Mouse (Mus musculus) kidney, embryonic 14.5 days (tissue): Measurements from ENCODE around the gene Fam78b. TPM values are rescaled to one million over a fixed set of nuclear protein-coding genes. Genes with fewer than 3 reads are reported as not detected.

Source experiments
- ATAC-seq: fragments of 200-750 bp; cut with Nextera tagmentation; 2 replicates; pipeline ENCODE4 v1.8.0; 2017; ENCODE audit warnings: moderate number of reproducible peaks, mild to moderate bottlenecking, moderate TSS enrichment, moderate library complexity; ENCODE audit not compliant: low FRiP score, low TSS enrichment
- H3K27ac ChIP-seq: fragments of 300-500 bp; sonication (generic); 2 replicates; pipeline ENCODE4 v1.5.1; 2014; ENCODE audit warnings: low read depth, mild to moderate bottlenecking, low read length, moderate library complexity, mixed read lengths
- H3K27me3 ChIP-seq: fragments of 300-500 bp; sonication (generic); 2 replicates; pipeline ENCODE4 v1.6.1; 2014; ENCODE audit warnings: mild to moderate bottlenecking, low read length; ENCODE audit not compliant: control insufficient read depth, insufficient read depth
- H3K36me3 ChIP-seq: fragments of 300-500 bp; sonication (generic); 2 replicates; pipeline ENCODE4 v1.6.1; 2014; ENCODE audit warnings: low read length, mixed read lengths; ENCODE audit not compliant: control insufficient read depth, insufficient read depth
- H3K4me1 ChIP-seq: fragments of 300-500 bp; sonication (generic); 2 replicates; pipeline ENCODE4 v1.6.1; 2014; ENCODE audit warnings: low read length, mixed read lengths; ENCODE audit not compliant: control insufficient read depth, insufficient read depth
- H3K4me2 ChIP-seq: fragments of 300-500 bp; sonication (generic); replicated peaks from 2 replicates; pipeline ENCODE4 v1.6.1; 2014; ENCODE audit warnings: low read depth, mild to moderate bottlenecking, low read length
- H3K4me3 ChIP-seq: fragments of 300-500 bp; sonication (generic); 2 replicates; pipeline ENCODE4 v1.5.1; 2014; ENCODE audit warnings: mild to moderate bottlenecking, low read length
- H3K9ac ChIP-seq: fragments of 300-500 bp; sonication (generic); 2 replicates; pipeline ENCODE4 v1.6.1; 2014; ENCODE audit warnings: low read depth, mild to moderate bottlenecking, low read length, moderate library complexity
- H3K9me3 ChIP-seq: fragments of 300-500 bp; sonication (generic); 2 replicates; pipeline ENCODE4 v1.6.1; 2016; ENCODE audit warnings: low read length; ENCODE audit not compliant: control insufficient read depth
- WGBS: fragments of 180-500 bp; shearing (Covaris S2); extraction: QIAGEN DNeasy Blood & Tissue Kit; methylation state at CpG from one replicate; pipeline ENCODE4 v1.1.7; 2014; 5-methylcytosine and 5-hydroxymethylcytosine counted together
- polyA plus RNA-seq: library from polyadenylated mRNA; unstranded; fragments of >200 nt; fragmentation: Nextera tagmentation; extraction: Ambion mirVana; gene quantifications from 2 replicates; pipeline ENCODE4 v1.2.1, GENCODE M21; 2014

Fam78b gene
- polyA plus RNA-seq, 1 experiment from 2014 or later: 1.2 TPM

DNA sequence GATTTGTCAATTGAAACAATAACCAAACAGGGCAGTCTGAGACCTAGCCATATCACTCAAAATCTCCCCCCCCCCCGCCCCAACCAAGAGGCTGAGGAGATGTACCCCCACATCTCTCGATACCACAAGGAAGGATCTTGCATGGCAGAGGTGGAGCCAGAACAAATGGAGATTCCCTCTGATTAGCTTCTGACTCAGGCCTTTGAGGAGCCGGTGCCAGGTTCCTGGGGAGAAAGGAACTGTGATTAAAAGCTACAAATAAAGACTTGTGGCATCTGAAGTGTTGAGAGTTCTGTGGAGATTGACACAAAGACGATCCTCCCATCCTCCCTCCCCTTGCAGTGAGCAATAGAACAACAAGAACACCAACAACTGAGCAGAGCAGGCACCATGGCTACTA is 113.9 kb downstream of the Fam78b start:
- no peaks in the 10 kb centered on the region for H3K4me1 ChIP-seq
- H3K27ac ChIP-seq: no peak overlapping the region
- no peak for ATAC-seq
- H3K36me3 ChIP-seq: no peaks in the 10 kb centered on the region
- no peak overlapping the region for H3K4me3 ChIP-seq
- no peaks in the 10 kb centered on the region for H3K27me3 ChIP-seq
- WGBS: 41% methylated on average over 4 of the region's 4 CpGs
- H3K9ac ChIP-seq: no peak overlapping the region
- H3K9me3 ChIP-seq: no peaks in the 10 kb centered on the region
- H3K4me2 ChIP-seq: no peak overlapping the region

DNA sequence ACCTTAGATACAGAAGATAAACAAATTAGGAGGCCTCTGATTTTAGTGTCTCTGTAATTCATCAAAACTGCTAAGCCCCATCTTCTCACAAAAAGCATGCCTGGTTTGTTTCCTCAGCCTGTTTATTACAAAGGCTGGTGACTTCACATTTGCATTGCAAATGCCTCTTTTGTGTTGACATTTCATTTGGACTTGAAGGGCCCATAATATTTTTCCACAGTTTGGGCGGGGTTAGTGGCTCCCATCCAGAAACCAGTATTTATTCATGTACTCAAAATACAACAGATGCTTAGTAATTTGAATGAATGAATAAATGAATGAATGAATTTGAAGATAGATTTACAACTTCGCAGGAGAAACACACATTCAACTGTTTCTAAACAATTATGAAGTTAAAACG is 115.5 kb downstream of the Fam78b start:
- no peak overlapping the region for H3K4me2 ChIP-seq
- no peak overlapping the region for H3K4me3 ChIP-seq
- no peak overlapping the region for H3K9ac ChIP-seq
- WGBS: 85% methylated on average over 3 of the region's 3 CpGs
- no peaks in the 10 kb centered on the region for H3K4me1 ChIP-seq
- no peaks in the 10 kb centered on the region for H3K36me3 ChIP-seq
- no peak for ATAC-seq
- H3K27me3 ChIP-seq: no peaks in the 10 kb centered on the region
- no peak overlapping the region for H3K27ac ChIP-seq
- no peaks in the 10 kb centered on the region for H3K9me3 ChIP-seq

DNA sequence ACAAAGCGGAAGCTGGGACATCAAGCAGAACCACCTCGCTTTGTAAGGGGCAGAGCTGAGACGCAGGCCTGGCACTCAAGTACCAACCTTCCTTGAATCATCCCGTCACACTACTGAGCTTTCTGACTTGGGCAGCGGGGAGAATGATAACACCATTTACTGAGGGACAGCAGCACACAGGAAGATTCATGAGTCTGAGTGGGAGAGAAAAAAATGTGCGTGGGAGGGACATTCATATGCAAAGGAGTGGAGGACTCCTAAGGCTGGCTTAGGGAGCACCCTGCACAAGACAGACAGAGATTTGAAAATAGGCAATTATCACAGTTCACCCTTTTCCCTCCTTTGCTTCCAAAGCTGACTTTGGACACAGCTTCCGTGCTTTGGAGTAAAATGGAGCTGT is 117.8 kb downstream of the Fam78b start:
- Histone ChIP-seq H3K9ac (no peak overlapping the region), H3K4me2 (no peak overlapping the region), H3K4me1 (no peaks in the 10 kb centered on the region), H3K27ac (no peak overlapping the region), H3K4me3 (no peak overlapping the region), H3K27me3 (no peaks in the 10 kb centered on the region), H3K36me3 (no peaks in the 10 kb centered on the region), H3K9me3 (no peaks in the 10 kb centered on the region)
- ATAC-seq: no peak
- 67% methylated on average over 7 of the region's 7 CpGs for WGBS

DNA sequence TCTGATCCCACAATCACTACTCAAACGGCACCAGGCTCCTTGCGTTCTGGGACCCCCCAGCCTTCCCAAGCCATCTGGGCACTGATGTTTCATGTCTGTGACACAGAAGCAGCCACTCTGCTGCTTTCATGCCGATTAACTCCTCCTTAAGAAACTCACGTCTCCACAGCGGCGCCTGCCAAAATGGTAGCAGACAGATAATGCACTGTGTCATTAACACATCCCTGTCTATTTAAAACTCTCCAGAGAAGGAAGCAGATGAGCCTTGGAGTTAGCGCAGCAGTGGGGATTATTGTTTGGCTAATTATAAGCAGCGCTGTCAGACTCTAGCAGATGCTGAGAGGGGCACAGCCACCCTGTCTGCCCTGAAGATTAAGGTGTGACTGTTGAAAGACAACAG is 118.2 kb downstream of the Fam78b start:
- Histone ChIP-seq H3K36me3 (no peaks in the 10 kb centered on the region), H3K4me1 (no peaks in the 10 kb centered on the region), H3K4me3 (no peak overlapping the region), H3K27me3 (no peaks in the 10 kb centered on the region), H3K9me3 (no peaks in the 10 kb centered on the region), H3K9ac (no peak overlapping the region), H3K4me2 (no peak overlapping the region), H3K27ac (no peak overlapping the region)
- ATAC-seq: no peak
- 69% methylated on average over 8 of the region's 8 CpGs for WGBS

DNA sequence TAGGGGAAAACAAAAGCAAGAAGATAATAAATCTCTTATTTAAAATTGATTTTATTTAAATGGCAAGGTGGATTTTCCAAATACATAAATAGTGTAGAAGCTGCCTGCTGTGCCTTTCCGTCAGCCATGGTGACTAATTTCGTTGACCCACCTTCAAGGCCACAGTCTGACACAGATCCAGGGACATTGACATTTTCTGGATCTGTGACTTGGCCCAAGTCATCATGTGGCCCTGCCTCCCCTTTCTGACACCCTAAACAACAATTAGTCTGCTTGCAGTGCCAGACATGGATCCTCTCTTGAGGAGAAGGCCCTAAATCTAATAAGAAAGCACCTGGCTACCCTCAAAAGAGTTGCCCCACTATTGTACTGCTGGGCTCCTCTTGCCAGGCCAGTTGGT is 121.2 kb downstream of the Fam78b start:
- Histone ChIP-seq H3K27me3 (no peaks in the 10 kb centered on the region), H3K4me1 (no peaks in the 10 kb centered on the region), H3K9ac (no peak overlapping the region), H3K4me3 (no peak overlapping the region), H3K4me2 (no peak overlapping the region), H3K36me3 (no peaks in the 10 kb centered on the region), H3K9me3 (no peaks in the 10 kb centered on the region), H3K27ac (no peak overlapping the region)
- ATAC-seq: no peak
- WGBS: 95% methylated on average over 2 of the region's 2 CpGs

DNA sequence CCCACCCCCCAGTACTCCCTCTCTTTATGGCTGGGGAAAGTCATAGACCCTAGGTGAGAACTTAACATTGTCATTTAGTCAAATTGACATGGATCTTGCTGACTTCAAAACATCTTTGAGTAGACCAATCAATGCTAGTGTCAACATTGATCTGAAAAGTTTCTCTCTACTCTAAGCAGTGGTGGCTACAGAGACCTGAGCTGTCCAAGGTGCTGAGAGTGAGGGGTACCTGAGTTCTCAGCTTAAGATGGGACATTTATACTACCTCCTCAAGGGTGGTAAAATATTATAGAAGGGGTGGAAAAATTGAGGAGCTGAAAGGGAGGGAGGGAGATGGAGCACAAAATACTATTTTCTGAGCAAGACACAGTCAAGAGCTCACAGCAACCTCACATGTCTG is 122.3 kb downstream of the Fam78b start:
- H3K4me3 ChIP-seq: no peak overlapping the region
- H3K9ac ChIP-seq: no peak overlapping the region
- no peaks in the 10 kb centered on the region for H3K27me3 ChIP-seq
- no peak overlapping the region for H3K4me2 ChIP-seq
- no peaks in the 10 kb centered on the region for H3K36me3 ChIP-seq
- H3K27ac ChIP-seq: no peak overlapping the region
- no peak for ATAC-seq
- H3K9me3 ChIP-seq: no peaks in the 10 kb centered on the region
- no peaks in the 10 kb centered on the region for H3K4me1 ChIP-seq

DNA sequence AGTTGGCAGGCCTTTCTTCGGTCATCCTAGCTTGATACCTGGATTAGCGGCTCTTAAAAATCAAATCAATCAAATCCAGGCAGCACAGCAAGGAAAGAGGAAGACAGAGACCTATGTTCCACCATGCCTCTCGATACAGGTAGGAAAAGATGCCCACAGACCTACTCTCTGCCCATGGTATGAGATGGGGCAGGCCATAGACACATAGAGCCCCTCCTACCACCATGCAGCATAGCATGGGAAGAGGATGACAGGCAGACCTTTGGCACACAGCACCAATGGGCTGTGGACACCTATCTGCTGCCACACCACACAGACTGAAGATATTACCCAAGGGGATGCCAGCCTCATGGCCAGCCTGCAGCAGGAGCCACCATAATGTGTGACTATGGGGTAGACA is 124.7 kb downstream of the Fam78b start:
- no peaks in the 10 kb centered on the region for H3K36me3 ChIP-seq
- H3K27me3 ChIP-seq: no peaks in the 10 kb centered on the region
- no peak for ATAC-seq
- no peak overlapping the region for H3K4me3 ChIP-seq
- no peak overlapping the region for H3K4me2 ChIP-seq
- no peak overlapping the region for H3K9ac ChIP-seq
- no peak overlapping the region for H3K27ac ChIP-seq
- H3K4me1 ChIP-seq: no peaks in the 10 kb centered on the region
- no peaks in the 10 kb centered on the region for H3K9me3 ChIP-seq
- 73% methylated on average over 3 of the region's 3 CpGs for WGBS

DNA sequence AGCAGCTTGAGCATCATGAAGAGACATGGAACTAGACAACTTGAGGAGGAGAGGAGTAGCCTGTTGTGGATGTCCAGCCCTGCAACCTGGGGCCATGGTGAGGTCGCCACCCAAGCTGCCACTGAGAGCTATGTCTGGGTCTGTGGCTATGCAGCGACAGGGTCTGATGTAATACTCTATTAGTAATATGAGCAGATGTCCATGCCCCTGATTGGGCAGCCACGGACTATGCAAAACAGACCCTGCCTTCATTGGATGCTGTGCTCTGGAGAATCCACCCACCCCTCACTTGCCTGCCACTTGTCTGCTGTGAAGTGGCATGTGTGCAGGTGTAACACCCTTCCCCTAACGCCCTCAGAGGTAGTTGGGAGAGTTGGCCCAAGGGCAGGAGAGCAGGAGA is 125.1 kb downstream of the Fam78b start:
- H3K36me3 ChIP-seq: no peaks in the 10 kb centered on the region
- no peak overlapping the region for H3K4me2 ChIP-seq
- no peak for ATAC-seq
- H3K27ac ChIP-seq: no peak overlapping the region
- no peaks in the 10 kb centered on the region for H3K9me3 ChIP-seq
- WGBS: 65% methylated on average over 4 of the region's 4 CpGs
- H3K4me1 ChIP-seq: no peaks in the 10 kb centered on the region
- no peaks in the 10 kb centered on the region for H3K27me3 ChIP-seq
- H3K9ac ChIP-seq: no peak overlapping the region
- no peak overlapping the region for H3K4me3 ChIP-seq

DNA sequence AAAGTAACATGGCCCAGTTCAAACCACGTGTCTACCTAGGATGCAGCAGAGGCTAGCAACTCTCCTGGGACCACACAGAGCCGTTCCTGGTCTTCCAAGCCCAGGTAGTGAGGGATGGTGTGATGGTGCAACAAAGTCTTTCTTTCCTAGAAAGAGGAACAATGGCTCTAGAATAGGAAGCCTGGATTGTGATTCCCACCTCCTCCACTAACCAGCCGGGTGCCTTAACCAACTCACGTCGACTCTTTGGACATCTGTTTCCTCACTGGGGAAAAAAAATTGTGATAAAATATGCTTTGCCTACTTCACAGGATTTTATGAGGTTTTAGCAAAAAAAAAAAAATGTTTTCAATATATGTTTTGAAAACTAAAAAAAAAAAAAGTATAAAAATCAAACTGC is 134.5 kb downstream of the Fam78b start:
- H3K36me3 ChIP-seq: no peaks in the 10 kb centered on the region
- no peaks in the 10 kb centered on the region for H3K4me1 ChIP-seq
- H3K27ac ChIP-seq: no peak overlapping the region
- H3K9me3 ChIP-seq: peaks cover 2% of the 10 kb centered on the region; the same call in 1 of the 2 replicates
- no peak for ATAC-seq
- H3K27me3 ChIP-seq: no peaks in the 10 kb centered on the region
- no peak overlapping the region for H3K9ac ChIP-seq
- no peak overlapping the region for H3K4me3 ChIP-seq
- WGBS: 79% methylated on average over 5 of the region's 5 CpGs
- H3K4me2 ChIP-seq: no peak overlapping the region
